Mouse (Mus musculus): ENCODE measurements around the gene Ugt8a.
A peak's percentile ranks its signal among the peaks of the same experiment; 100 is the strongest.

Gene Ugt8a

DNA sequence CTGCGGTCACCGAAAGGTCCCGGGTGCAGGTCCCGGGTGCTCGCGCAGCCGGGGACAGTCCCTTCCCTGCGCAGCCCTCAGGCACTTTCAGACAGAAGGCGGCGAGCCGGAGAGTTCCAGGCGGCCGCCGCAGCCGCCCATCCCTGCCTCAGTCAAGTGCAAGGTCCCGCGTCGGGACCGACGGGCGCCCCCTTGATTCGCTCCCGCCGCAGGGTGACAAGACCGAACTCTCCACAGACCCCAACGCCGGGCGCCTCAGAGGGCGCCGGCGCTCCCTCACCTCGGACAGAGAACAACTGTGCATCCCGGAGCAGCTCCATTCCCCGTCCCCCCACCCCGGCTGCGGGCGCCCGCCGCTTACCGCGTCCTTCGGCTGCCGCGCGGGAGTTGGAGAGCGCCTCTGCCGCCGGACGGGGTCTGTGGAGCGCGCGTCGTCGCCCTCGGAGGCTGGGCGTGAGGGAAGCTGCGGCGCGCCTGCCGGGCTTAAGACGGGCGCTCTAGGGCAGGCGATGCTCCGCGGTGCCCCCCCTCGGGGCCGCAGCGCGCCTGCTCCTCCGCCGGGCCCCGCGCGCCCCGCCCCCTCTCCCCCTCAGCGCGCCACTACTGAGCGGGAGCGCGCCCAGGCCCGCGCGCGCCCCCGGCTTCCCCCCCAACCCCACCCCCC lies at the start of gene Ugt8a:
TSS of gene Ugt8a (minus strand) at position 528 of the 664 bp plus-strand sequence.
- peak; percentile 9 for DNase-seq (ENCODE audit: low spot score)

DNA sequence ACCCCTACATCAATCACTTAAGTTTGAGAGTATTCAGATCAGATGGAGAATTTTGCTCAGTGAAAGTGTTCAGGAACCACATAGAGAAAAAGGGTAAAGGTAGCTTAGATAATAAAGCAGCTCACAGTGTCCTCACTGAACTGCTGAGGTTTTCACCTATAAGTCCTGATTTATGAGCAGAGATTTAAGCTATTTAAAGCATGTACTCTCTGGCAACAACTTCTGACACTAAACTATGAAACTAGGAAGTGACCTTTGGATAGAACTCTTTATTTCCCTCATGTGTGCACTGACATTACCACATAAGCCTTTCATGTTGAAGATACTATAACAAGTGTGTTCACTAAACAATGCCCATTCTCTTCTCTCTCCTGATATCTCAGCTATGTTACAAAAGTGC lies 48.2 kb upstream of the Ugt8a start:
- no peak for DNase-seq (ENCODE audit: low spot score)

DNA sequence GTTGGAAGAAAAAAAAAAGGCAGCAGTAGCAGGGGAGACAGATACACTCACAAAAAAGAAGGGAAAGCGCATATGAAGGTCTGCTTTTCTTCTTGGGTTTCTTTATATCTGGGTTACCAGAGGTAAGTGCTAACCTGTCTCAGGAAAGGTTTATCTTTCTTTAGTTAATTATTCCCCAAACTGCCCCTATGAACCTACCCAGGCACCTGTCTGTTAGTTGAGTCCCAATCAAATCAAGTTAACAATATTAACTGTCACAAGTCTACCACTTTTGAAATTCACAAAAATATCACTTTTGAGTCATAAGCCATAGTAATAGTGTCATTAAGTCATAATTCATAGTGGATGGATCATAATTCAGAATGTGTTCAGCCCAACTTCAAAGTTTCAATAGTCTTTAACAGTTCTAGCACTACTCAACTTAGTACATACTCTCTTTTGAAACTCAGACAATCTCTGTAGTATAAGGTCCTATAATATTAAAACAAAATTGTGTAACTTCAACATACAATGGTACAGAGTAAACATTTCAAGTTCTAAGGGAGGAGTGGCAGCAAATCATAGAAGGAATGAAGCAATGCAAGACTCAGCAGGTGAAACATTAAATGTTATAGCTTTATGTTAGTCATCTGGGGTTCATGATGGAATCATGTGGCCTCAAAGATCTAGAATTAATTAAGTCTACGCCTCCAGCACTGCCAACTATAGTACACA lies 45.4 kb upstream of the Ugt8a start:
- DNase-seq (ENCODE audit: low spot score): no peak

DNA sequence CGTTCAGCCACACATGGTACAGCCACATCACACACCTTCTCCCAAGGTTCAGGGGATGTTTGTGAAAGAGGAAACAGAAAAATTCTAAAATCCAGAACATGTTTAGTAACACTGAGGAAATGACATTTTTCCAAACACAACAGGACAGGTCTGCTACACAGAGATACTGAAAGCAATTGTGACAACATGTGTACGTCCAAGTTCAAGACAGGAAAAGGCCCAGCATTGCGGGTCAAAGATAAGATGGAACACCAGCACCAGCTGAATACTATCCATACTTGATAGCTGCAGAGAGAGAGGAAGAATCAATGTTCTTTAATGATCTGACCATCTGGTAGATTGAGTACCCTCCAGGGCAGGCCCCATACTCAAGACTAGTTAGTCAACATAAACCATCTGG lies 41.1 kb upstream of the Ugt8a start:
- no peak for DNase-seq (ENCODE audit: low spot score)

DNA sequence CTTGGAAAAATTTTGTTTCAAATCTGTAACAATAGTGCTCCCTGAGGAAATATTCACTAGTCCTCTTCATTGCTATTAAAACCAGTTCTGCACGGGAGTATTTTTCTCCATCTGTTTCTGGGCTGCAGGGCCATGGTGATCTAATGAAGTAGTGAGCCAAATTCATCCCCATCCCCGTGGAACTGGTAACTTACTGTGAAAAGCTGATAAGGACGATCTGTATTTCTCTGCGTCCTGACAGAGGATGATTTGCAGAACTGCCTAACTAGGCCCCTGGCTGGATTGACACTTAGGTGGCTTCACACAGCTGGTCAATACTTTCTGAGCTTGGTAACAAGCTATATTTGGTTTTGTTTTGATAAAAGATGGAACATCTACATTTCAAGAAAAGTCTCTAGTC lies 37.5 kb upstream of the Ugt8a start:
- no peak for DNase-seq (ENCODE audit: low spot score)

DNA sequence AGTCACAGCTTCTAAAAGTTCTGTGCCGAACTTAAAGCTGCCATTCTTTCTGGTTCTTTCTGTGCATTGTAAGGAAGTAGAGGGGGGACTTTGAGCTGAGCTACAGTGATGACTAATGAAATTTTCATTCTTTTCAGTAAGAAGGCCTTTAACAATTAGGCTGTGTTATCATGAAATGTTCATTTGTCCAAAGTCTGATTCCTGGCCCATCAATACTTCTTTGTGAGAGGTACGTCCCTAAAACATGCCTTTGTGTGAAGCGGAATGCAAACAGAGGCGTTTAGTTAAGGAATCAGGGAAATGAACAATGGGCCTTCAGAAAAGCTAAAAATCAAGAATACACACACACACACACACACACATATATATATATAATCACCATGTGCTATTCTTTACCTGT lies 31.0 kb upstream of the Ugt8a start:
- DNase-seq (ENCODE audit: low spot score): no peak

DNA sequence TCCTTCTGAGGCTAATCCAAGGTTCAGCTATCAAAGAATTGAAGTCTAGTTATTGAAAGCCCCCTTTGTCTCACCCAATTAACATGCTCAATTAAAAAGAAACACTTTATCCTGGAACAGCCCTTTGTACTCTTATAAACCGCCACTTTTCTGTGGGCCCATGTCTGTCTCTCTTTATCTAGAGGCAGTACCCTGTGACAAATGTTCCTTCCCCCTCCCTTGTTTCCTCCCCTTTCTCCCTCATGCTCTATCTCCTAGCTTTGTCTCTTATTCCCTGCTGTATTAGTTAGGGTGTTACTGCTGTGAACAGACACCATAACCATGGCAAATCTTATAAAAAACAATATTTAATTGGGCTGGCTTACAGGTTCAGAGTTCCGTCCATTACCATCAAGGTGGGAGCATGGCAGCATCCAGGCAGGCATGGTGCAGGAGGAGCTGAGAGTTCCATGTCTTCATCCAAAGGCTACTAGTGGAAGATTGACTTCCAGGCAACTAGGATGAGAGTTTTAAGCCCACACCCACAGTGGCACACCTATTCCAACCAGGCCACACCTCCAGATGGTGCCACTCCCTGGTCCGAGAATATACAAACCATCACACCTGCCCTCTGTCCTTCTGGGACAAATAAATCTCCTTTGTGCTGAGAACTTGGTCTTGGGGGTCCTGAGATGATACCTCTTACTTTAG lies 17.9 kb upstream of the Ugt8a start:
- DNase-seq (ENCODE audit: low spot score): no peak

DNA sequence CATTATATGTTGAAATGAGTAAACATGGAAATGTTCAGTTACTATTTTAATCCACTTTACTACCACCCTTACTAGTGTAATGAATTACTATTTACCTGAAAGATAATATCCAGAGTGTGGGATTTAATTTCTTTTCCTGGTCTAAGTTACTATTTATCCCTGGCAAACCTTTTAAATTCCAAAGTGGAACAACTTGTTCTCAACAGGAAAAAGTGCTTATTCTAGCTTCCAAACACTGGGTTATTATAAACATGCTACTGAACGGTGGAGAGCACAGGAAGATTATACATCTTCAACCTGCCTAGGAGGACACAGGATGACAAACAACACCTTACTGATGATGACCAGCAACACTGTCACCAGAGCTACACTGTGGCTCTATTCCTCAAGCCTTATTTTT lies 16.5 kb upstream of the Ugt8a start:
- DNase-seq (ENCODE audit: low spot score): no peak

DNA sequence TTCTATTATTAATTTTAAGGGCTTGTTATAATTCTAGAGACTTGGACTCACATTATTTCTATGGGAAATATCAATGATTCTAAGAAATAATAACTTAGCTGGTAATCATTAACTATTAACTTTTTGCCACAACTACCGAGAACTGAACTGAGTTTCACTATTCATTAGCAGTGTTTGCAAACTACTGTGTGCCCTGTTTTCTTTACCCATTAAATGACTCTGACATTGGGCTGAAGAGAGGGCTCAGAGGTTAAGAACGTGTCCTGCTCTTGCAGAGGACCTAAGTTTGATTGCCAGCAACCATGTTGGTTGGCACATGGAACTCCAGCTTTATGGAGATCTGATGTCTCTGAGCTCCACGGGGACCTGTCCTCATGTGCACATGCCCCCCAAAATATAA lies 2.4 kb upstream of the Ugt8a start:
- DNase-seq (ENCODE audit: low spot score): no peak

DNA sequence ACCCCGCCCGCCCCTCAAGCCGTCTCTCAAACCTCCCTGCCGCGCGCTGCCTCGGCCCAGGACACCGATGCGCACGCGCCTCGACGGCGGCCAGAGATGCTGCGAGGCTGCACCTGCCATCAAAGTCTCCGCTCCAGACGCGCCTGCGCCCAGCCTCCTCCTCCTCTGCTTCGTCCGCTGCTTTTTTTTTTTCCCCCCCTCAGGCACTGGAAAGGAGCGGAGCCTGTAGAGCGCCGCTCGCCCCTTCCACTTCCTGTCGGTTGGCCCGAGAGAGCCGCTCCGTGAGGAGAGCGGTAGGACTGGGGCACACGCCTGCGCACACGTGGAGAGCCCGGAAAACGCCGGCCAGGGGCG lies 314 bp upstream of the Ugt8a start:
- no peak for DNase-seq (ENCODE audit: low spot score)

DNA sequence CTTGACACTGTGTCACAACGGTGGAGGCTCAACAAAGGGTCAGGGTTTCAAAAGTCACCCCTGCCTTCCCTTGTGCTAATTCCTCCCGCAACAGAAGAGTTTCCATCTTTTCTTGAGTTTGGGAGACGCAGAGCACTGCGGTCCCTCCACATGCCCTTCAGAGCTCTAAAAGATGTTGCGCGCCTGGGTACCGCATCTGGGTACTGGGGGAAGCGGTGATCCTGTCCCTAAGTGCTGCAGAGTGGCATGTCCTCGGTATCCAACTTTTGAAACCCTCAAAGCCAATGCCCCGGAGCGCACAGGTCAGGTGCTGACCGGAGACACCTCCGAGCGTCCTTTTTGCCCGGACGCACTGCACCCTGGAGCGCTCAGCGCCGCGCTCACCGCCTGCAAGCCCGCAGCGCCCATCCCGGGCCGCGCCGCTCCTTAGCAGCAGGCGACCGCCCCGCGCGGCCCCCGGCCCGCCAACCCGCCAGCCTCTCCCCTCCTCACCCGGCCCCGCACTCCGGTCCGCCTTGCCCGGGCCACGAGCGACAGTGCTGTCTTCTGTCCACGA lies 805 bp downstream of the Ugt8a start:
- no peak for DNase-seq (ENCODE audit: low spot score)

DNA sequence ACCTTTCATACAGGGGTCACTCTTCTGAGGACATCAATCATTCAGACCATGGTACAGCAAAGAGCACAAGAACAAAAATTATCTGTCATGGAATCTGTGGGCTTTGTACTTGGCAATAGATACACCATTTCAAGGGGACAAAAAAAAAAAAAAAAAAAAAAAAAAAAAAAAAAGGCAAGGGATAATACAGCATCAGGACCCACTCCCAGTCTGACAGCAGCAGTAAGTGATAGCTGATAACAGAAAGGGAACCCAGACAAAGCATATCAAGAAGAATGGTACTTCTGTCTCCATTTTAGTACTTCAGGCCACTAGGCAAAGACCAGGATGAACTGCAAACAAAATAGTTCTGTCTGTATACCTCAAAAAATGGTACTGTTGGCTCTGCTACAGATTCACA lies 2.6 kb downstream of the Ugt8a start:
- DNase-seq (ENCODE audit: low spot score): no peak

DNA sequence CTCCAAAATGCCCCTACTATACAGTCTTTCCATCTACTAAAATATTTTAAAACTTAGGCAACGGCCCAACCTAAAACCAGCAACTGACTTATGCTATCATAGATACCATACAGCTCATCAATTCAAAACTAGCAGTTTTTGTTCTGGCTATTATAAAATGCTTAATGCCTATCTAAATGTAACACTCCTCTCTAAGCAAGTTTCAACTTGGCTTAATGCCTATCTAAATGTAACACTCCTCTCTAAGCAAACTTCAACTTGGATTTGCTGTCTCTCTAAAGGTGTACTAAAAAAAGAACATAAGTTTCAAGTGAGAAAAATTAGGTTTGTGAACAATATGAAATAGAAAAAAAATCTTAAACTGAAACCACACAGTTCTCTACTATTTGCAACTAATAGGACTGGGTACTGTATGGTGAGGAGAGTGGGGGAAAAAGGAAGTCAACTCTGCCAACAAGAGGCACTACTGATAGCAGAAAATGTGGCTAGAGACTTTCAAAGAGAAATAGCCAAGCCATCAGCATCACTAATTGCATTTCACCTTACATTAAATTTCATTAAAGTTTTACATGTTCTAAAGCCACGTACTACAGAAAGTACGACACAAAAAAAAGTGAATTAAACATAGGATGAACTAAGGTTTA lies 5.7 kb downstream of the Ugt8a start:
- DNase-seq (ENCODE audit: low spot score): no peak

DNA sequence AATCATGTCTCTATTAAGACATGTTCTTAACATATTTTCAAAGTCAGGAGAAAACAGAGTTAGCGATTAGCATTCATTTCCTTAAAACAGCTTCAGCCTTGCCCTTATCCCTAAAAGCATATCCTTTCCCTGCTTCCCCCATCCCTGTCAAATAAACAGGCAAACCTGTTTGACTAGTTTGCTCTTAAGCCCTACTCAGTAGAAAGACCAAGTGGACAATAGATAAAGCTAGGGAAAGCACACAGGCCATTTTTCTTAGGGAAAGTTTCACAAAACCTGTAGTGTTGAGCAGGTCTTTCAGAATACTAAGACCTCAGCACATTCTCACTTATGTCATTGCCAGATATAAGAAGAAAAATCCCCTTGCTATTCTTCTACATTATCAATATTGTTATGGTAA lies 7.4 kb downstream of the Ugt8a start:
- no peak for DNase-seq (ENCODE audit: low spot score)

DNA sequence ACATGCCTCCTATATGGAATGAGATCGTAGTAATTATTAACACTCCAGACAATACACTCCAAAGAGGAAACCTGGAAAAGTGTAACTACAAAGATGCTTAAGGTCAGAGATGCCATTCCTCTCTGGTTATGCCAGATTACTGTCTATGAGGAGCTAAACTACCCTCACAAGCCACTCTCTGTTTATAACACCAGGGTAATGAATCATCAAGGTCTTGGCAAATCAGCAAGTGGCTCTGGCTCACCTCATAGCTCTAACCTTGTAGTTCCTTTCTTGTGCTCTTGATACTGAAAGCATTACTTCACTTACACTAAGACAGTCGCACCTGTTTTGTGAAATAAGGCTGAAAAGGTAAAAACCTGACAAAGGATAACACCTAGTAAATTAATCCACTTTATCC lies 17.5 kb downstream of the Ugt8a start:
- no peak for DNase-seq (ENCODE audit: low spot score)

DNA sequence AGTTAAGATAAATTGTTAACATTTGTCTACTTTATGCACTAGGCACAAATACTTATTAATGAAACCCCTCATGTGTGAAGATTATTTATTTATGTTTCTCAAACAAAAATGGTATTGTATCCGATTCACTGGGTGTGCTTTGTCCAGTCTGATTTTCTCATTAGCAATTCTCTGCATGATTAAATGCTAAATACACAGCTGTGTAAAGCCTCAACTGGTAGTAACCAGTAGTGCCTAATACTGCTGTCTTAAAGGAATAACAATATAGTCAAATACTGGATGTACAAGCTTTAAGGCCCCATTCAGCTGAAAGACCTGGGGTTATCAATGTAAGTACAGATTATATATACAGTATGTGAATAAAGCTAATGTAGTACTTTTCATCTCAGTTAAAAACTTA lies 39.4 kb downstream of the Ugt8a start:
- no peak for DNase-seq (ENCODE audit: low spot score)

DNA sequence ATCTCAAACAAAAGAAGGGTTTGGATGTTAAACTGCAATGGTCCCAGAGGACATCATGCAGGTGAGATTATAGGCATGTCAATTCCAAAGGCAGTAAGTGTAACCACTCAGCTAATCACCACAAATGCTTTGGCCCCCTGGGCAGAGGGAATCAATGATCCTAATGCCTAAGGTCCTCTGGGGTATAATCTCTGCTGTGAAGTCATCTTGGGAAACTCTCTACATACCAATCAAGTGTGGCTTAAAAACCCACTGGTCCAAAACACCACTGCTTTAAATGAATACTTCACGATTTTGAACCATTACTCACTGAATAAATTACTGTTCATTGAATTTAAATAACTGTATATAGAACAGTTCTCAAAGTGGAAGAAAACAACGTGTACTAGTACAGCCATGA lies 51.3 kb downstream of the Ugt8a start:
- DNase-seq (ENCODE audit: low spot score): no peak

DNA sequence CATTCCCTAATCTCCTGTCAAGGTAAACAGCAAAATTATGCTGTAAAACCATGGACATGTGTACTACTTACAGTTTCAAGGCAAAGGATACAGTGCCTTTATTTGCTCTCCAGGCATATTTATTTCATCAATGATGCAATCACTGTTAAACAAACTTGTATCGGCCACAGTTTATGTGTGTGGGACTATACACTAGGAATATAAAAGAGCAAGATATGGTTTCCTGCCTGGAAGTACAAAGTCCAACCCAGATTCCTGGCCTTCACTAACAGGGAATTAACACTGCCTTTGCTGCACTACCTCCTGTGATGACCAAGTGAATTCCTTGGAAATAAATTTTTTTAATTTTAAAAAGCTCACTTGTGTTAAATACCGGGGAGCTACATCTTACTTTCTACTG lies 53.5 kb downstream of the Ugt8a start:
- DNase-seq (ENCODE audit: low spot score): no peak

DNA sequence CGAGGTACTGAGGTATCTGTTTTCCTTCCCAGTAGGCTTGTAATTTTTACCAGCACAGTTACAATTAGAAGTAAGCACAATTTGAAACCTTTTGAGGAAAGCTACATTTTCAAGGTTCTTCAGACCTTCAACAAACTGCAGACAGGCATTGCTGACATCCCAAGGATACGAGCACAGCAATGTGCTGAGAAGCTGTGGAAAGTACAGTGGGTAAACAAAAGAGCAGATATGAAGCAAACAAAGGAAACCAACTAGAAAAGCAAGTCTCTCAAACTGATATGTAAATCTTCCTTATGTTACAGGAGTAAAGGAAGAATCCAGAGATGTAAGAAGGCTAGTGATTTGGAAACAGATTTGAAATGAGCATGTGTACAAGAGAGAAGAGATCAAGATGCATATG lies 54.0 kb downstream of the Ugt8a start:
- DNase-seq (ENCODE audit: low spot score): no peak

DNA sequence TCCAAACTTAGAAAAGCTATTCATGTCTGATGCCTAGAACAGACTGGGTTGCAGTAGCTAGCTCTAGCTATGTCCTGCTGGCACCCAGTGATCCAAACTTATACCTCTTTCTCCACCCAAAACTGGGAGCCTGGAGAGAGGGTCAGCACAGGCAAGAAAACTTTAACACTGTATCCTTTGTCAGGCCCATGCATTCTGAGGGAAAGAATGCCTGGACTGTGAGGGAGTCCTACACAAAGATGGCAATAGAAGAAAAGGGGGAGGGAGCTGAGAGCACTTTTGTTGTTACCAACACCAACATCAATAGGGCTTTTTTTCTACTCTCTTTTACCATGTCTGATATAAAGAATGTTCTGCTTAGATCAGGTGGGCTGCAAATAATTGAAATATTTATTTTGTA lies 55.4 kb downstream of the Ugt8a start:
- DNase-seq (ENCODE audit: low spot score): no peak

DNA sequence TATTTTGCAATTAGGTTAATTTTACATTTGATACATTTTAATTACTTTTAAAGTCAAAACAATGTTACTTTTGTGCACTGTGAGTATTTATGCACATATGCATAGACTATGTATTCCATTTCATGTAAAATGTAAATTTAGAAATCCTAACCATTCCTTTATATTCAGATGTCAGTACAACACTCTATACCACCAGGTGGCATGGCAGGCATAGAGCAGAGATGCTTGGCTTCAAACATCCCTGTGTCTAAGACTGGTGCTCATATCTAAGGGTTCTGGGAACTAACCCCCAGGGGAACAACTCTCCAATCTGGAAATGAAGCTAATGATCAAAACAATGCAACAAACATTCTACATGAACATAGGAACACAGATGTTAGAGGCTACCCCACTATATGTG lies 56.6 kb downstream of the Ugt8a start:
- no peak for DNase-seq (ENCODE audit: low spot score)

DNA sequence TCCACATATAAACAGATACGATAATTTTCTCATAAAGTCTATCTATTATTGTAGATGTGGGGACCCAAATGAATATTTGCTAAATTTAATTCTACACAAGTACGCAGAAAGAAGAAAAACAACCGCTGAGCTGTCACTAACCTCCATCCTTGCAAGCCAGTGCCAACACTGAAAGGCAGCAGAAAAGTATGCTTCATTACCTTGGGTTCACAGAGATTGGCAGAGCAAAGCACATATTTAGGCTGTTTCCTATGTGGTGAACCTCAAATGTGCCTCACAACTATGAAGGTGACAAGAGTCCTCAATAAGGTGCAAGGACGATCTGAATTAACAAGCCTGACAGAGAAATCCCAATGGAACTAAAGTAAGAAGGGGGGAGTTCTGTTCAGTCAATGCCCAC lies 64.0 kb downstream of the Ugt8a start:
- DNase-seq (ENCODE audit: low spot score): no peak

DNA sequence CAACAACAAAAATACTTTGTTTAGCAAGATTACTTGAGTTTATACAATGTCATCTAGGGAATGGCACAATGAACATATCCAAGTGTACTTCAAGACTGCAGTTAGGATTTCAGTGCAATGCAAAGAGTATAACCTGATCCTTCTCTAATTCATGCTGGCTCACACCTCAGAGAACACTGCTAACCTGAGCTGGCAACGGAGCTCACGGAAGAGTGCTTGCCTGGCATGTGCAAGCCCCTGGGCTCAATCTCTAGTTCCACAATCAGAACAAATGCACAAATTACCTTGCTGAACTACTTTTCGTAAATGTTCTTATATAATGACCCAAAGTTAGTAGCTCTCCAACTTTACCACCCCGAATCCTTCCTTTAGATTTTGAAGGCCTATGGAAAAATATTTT lies 68.5 kb downstream of the Ugt8a start:
- no peak for DNase-seq (ENCODE audit: low spot score)

All from ovary, postnatal 36 days (tissue).